Mouse (Mus musculus) cerebellum, adult 2 months (tissue): ENCODE data around the gene Carns1. TPM values are rescaled to one million over a fixed set of nuclear protein-coding genes. Genes with fewer than 3 reads are reported as not detected.

ENCODE experiments used
- DNase-seq, 2 experiments: peaks; one replicate each; pipeline ENCODE4 v3.0.0; 2021
- H3K27ac ChIP-seq: fragments of 200-500 bp; 2 replicates; pipeline ENCODE4 v1.5.1; 2012; ENCODE audit warnings: low read length, control low read depth, inconsistent platforms; ENCODE audit not compliant: insufficient read depth
- H3K27me3 ChIP-seq: fragments of 200-500 bp; 2 replicates; pipeline ENCODE4 v1.6.1; 2012; ENCODE audit warnings: inconsistent platforms, mild to moderate bottlenecking, low read length, moderate library complexity; ENCODE audit not compliant: control insufficient read depth, insufficient read depth
- H3K4me1 ChIP-seq: fragments of 200-500 bp; 2 replicates; pipeline ENCODE4 v1.6.1; 2011; ENCODE audit warnings: low read length; ENCODE audit not compliant: control insufficient read depth, insufficient read depth
- H3K4me3 ChIP-seq: fragments of 200-500 bp; replicated peaks from 2 replicates; pipeline ENCODE3; 2011; ENCODE audit warnings: mild to moderate bottlenecking, low read depth, low read length, control low read depth; ENCODE audit not compliant: insufficient read depth
- CTCF ChIP-seq: fragments of 200-500 bp; IDR thresholded peaks from 2 replicates; pipeline ENCODE4 v1.5.1; 2011; ENCODE audit warnings: low read depth, mild to moderate bottlenecking, control low read depth, low read length, moderate library complexity, borderline replicate concordance; ENCODE audit not compliant: insufficient read depth
- POLR2A ChIP-seq: fragments of 200-500 bp; IDR thresholded peaks from 2 replicates; pipeline ENCODE4 v1.6.1; 2011; ENCODE audit warnings: low read length, control low read depth, borderline replicate concordance; ENCODE audit not compliant: insufficient read depth
- WGBS: fragments of 180-500 bp; shearing (Covaris S2); methylation state at CpG from one replicate; pipeline ENCODE4 v1.1.7; 2018; 5-methylcytosine and 5-hydroxymethylcytosine counted together
- polyA plus RNA-seq: library from polyadenylated mRNA; depleted of rRNA; stranded (reverse); fragments of >200 nt; gene quantifications from 2 replicates; pipeline ENCODE4 v1.2.3, GENCODE M21; 2012

Carns1 gene
- polyA plus RNA-seq, 1 experiment: 31.2 TPM

GRCm38 (mm10) chr19:4164100-4164499, 11.2 kb downstream of the Carns1 start:
- TF ChIP-seq CTCF: no peak
- TF ChIP-seq POLR2A: no peak
- H3K4me3 ChIP-seq: no peak overlapping the region
- no peak overlapping the region for H3K27ac ChIP-seq
- 0 out of 2 replicates have a peak, but pooled peaks cover 3% of the 10 kb centered on the region for H3K4me1 ChIP-seq
- WGBS: 93% methylated on average over 3 of the region's 3 CpGs
- peak in 1 of 2 experiments; percentile 17 for DNase-seq
- no peaks in the 10 kb centered on the region for H3K27me3 ChIP-seq

DNA sequence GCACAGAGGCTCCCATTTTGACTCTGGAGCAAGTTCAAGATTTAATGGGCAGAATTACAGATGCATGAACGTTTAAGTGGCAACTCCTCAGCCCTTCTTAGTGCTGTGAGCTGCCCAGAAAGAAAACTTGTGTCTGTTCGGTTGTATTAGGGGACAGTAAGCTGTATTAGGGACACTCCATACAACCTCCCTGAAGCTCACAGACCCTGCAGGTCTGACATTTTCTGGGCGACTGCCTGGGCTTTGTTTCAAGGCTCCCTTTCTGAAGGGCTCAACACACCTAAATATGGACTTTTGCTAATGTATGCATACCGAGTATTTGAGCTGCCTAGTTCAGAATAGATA, 11.8 kb downstream of the Carns1 start:
- Histone ChIP-seq H3K4me3 (peak overlapping the region; percentile 75), H3K27ac (peak overlapping the region; percentile 59), H3K4me1 (0 out of 2 replicates have a peak, but pooled peaks cover 3% of the 10 kb centered on the region), H3K27me3 (no peaks in the 10 kb centered on the region)
- WGBS: 28% methylated on average over 4 of the region's 4 CpGs
- DNase-seq: no peak
- TF ChIP-seq CTCF: no peak
- no peak for TF ChIP-seq POLR2A

DNA sequence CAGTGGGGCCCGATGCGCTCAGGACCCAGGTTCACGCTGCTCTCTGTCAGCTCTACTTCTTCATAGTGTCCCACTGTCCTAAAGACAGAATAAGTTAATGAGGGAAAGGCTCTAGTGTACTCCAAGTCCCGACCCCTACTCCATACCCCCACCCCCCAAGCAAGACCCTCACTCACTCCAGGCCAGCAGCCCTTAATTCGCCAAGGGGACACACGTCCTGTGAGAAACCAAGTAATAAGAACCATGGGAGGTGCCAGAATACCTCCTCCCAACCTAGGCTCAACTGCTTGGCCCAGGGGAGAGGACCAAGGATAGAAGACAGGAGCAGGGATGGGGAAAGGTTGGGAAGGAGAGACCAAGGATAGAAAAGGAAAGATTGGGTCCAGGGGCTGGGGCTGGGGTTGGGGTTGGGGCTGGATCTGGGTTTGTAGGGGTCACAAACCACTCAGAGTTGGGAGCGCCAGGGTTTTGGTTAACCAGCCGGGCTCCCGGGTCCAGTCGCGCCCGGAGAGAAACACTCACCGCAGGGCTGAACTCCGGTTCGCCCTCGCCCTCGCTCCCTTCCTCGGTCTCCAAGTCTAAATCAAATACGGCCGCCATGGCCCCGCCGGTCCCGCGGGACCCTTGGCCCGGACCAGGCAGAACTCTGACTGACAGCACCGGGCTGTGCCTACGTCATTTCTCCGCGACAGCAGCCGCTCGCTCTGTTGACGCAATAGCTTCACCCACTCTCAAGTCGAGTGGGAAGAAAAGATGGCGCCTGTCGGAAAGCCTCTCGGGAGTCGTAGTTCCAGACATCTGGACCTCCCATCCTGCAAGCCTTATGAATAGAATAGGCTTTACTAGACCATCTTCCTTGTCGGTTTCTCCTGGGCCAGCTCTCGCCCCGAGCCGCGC, 12.4 kb downstream of the Carns1 start, which contains the start of gene Rps6kb2:
Gene Rps6kb2 (minus strand): TSS at position 709 of the 897 bp plus-strand sequence.
- DNase-seq: peak; percentile 97
- Histone ChIP-seq H3K27ac (peak within 1 kb of the TSS; percentile 59), H3K4me3 (peak within 1 kb of the TSS; percentile 75), H3K27me3 (no peaks in the 10 kb centered on the region), H3K4me1 (0 out of 2 replicates have a peak, but pooled peaks cover 3% of the 10 kb centered on the region)
- peak; percentile 71; the same call in 1 of the 2 replicates for TF ChIP-seq POLR2A
- no peak for TF ChIP-seq CTCF
- 6% methylated on average over 42 of the region's 42 CpGs for WGBS

- Histone ChIP-seq H3K4me3 (no peak overlapping the region), H3K27me3 (no peaks in the 10 kb centered on the region), H3K4me1 (peaks cover 3% of the 10 kb centered on the region; the same call in 1 of the 2 replicates), H3K27ac (no peak overlapping the region)
- peak in 1 of 2 experiments; percentile 16 for DNase-seq
- TF ChIP-seq CTCF: no peak
- no peak for TF ChIP-seq POLR2A
- 94% methylated on average over 8 of the region's 8 CpGs for WGBS
Observed at GRCm38 (mm10) chr19:4159049-4159448, 16.2 kb downstream of the Carns1 start.

DNA sequence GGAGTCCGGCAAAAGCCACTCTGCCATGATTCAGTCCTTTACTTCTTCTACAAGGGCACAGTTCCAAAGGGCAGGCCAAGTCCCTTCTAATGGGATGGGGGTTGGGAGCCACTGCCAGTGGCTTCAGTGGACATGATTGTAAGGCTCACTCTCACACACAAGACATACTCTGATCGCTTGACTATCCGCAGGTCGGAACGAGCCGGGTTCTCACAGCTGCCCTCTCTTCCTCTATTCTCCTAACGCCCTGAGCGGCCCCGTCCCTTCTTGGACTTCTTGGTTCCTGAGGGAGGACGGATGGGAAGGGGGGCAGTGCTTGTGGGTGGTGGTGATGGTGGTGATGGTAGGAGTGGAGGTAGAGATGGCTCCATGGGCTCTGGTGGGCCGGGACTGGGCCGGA, 18.5 kb downstream of the Carns1 start:
- H3K4me1 ChIP-seq: peaks cover 21% of the 10 kb centered on the region
- WGBS: 84% methylated on average over 12 of the region's 12 CpGs
- no peak for TF ChIP-seq CTCF
- no peak for TF ChIP-seq POLR2A

GRCm38 (mm10) chr19:4156073-4156579, 19.2 kb downstream of the Carns1 start:
- peaks cover 22% of the 10 kb centered on the region for H3K4me1 ChIP-seq
- no peak overlapping the region for H3K27ac ChIP-seq
- 43% methylated on average over 20 of the region's 20 CpGs for WGBS
- no peak overlapping the region for H3K4me3 ChIP-seq
- H3K27me3 ChIP-seq: no peaks in the 10 kb centered on the region
- no peak for TF ChIP-seq POLR2A
- TF ChIP-seq CTCF: no peak
- DNase-seq: peak; percentile 8 to 39

More for the DNA sequence above, 18.5 kb downstream of the Carns1 start:
- DNase-seq: peak in 1 of 2 experiments; percentile 12
- Histone ChIP-seq H3K27me3 (no peaks in the 10 kb centered on the region), H3K4me3 (no peak overlapping the region), H3K27ac (no peak overlapping the region)

DNA sequence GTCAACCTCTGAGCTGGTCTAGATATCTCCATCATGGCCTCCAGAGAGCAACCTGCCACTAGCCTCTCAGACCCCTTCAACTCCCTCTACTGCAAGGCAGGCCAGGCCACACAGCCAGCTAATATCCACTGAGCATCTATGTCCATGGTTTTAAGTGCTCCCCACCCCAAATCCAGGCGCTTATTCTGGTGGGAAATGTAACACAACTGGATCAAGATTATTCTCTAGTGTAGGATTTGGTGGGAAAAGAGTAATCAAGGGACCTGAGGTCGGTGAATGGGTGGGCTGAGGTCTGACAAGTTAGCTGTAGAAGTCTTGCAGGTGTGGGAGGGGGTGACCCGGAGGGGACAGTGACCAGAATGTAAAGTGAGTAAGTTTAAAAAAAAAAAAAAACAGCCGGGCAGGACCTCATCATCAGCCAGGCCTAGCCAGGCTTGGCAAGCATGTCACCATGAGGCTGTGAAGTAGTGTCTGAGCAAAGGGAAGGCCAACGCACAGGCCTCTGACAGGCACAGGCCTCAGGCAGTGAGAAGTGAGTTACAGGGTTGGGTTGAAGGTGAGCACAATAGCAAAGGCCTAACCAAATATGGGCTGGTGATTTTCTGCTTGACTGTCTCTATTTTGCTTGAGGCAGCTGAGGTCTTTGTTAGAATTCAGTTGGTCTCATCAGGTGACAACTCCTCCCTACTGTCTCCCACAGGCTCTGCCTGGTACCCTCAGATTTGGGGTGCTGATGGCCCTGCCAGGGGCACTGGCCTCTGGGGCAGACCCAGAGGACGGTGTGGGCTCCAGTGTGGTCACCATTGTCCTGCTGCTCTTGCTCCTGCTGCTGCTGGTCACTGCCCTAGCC, 19.8 kb downstream of the Carns1 start:
- no peaks in the 10 kb centered on the region for H3K27me3 ChIP-seq
- no peak overlapping the region for H3K4me3 ChIP-seq
- no peak for TF ChIP-seq CTCF
- no peak for TF ChIP-seq POLR2A
- peak; percentile 21 to 34 for DNase-seq
- 63% methylated on average over 6 of the region's 6 CpGs for WGBS
- no peak overlapping the region for H3K27ac ChIP-seq
- peaks cover 22% of the 10 kb centered on the region for H3K4me1 ChIP-seq
